Mouse (Mus musculus) lung, postnatal 0 days (tissue): ENCODE measurements around the gene Myl9. TPM values are rescaled to one million over a fixed set of nuclear protein-coding genes. Genes with fewer than 3 reads are reported as not detected.
"Not testable (repeated sequence)": the region's sequence is repeated elsewhere in the genome, so short reads cannot be mapped to it uniquely, and the experiment has no call there.

Experiments
- ATAC-seq: fragments of 200-750 bp; cut with Nextera tagmentation; 2 replicates; pipeline ENCODE4 v1.8.0; 2017; ENCODE audit warnings: moderate library complexity
- DNase-seq: peaks from one replicate; pipeline ENCODE4 v3.0.0-alpha.2; 2016; ENCODE audit warnings: low spot score
- H3K27ac ChIP-seq: fragments of 300-500 bp; sonication (generic); 2 replicates; pipeline ENCODE4 v1.5.1; 2014; ENCODE audit warnings: antibody characterized with exemption, mild to moderate bottlenecking, low read length, mixed read lengths
- H3K27me3 ChIP-seq: fragments of 300-500 bp; sonication (generic); replicated peaks from 2 replicates; pipeline ENCODE4 v1.6.1; 2014; ENCODE audit warnings: low read length, mixed read lengths; ENCODE audit not compliant: insufficient read depth
- H3K36me3 ChIP-seq: fragments of 300-500 bp; sonication (generic); 2 replicates; pipeline ENCODE4 v1.6.1; 2014; ENCODE audit warnings: low read length, mixed read lengths; ENCODE audit not compliant: insufficient read depth
- H3K4me1 ChIP-seq: fragments of 300-500 bp; sonication (generic); 2 replicates; pipeline ENCODE4 v1.6.1; 2014; ENCODE audit warnings: antibody characterized with exemption, low read depth, low read length, mixed read lengths; ENCODE audit not compliant: insufficient read depth
- H3K4me2 ChIP-seq: fragments of 300-500 bp; sonication (generic); replicated peaks from 2 replicates; pipeline ENCODE4 v1.6.1; 2014; ENCODE audit warnings: low read depth, mild to moderate bottlenecking, low read length, moderate library complexity, mixed read lengths
- H3K4me3 ChIP-seq: fragments of 300-500 bp; sonication (generic); 2 replicates; pipeline ENCODE4 v1.5.1; 2014; ENCODE audit warnings: low read depth, low read length
- H3K9ac ChIP-seq: fragments of 300-500 bp; sonication (generic); replicated peaks from 2 replicates; pipeline ENCODE4 v1.6.1; 2014; ENCODE audit warnings: low read depth, mild to moderate bottlenecking
- H3K9me3 ChIP-seq: fragments of 300-500 bp; sonication (generic); 2 replicates; pipeline ENCODE4 v1.6.1; 2016; ENCODE audit warnings: low read length, mixed read lengths
- CTCF ChIP-seq: IDR thresholded peaks from 2 replicates; pipeline ENCODE4 v1.5.1; 2016; ENCODE audit warnings: antibody characterized with exemption, mild to moderate bottlenecking
- EP300 ChIP-seq: IDR thresholded peaks from 2 replicates; pipeline ENCODE4 v1.6.1; 2016; ENCODE audit warnings: antibody characterized with exemption, mild to moderate bottlenecking, control low read depth
- WGBS: fragments of 180-500 bp; shearing (Covaris S2); extraction: QIAGEN DNeasy Blood & Tissue Kit; methylation state at CpG from one replicate; pipeline ENCODE4 v1.1.7; 2014; 5-methylcytosine and 5-hydroxymethylcytosine counted together
- polyA plus RNA-seq: library from polyadenylated mRNA; unstranded; fragments of >200 nt; fragmentation: Nextera tagmentation; extraction: Ambion mirVana; gene quantifications from 2 replicates; pipeline ENCODE4 v1.2.1, GENCODE M21; 2015

Gene Myl9
- polyA plus RNA-seq, 1 experiment from 2014 or later: 222 TPM

DNA sequence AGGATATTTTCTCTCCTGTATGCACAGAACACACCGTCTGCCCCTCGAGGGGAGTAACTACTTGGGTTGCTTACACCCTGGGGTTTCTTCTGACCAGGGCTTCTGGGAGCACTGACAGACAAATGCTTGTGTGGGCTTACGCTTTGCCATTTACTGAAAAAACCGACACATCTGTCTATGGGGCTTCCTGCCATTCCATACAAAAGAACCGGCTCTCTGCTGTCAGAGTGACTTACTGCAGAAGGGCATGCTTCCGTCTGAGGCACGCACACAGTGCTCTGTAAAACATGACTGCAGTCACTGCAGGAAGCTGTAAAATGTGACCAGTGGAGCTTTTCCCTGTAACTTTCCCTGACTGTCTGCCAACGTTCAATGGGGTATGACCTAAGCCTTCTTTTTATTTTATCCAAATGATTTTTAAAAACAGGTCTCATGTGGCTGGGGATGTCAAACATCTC is 39.2 kb downstream of the Myl9 start:
- Histone ChIP-seq H3K4me3 (no peak overlapping the region), H3K27ac (peak overlapping the region; percentile 40), H3K27me3 (no peaks in the 10 kb centered on the region), H3K9me3 (no peaks in the 10 kb centered on the region), H3K4me2 (no peak overlapping the region), H3K4me1 (peaks cover 9% of the 10 kb centered on the region; the same call in 1 of the 2 replicates), H3K9ac (no peak overlapping the region), H3K36me3 (no peaks in the 10 kb centered on the region)
- WGBS: 6% methylated on average over 8 of the region's 8 CpGs
- TF ChIP-seq EP300 (no peak; the same call in 1 of the 2 replicates), CTCF (no peak)
- peak; percentile 63 for ATAC-seq
- DNase-seq: peak; percentile 63

DNA sequence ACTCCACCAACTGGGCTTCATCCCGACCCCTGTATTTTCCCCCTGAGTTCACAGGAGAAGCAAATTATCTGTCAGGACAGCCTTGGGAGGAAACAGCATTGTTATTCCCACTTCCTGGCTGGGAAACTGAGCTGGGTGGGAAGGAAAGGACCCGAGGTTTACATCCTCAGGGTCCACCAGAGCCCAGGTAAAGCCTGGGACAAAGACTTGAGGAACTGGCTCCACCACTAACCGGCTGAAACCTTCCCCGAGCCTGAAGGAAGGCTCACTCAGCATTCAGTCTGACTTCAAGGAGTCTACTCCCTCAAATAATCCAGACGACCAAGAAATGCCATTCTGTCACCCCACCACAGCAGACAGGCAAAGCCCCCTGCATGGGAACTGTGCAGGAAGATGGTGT is 39.7 kb downstream of the Myl9 start:
- no peaks in the 10 kb centered on the region for H3K36me3 ChIP-seq
- no peak overlapping the region for H3K4me3 ChIP-seq
- peak overlapping the region; percentile 40 for H3K27ac ChIP-seq
- DNase-seq (no peak), ATAC-seq (peak; percentile 46; the same call in 1 of the 2 replicates)
- H3K27me3 ChIP-seq: no peaks in the 10 kb centered on the region
- peaks cover 9% of the 10 kb centered on the region; the same call in 1 of the 2 replicates for H3K4me1 ChIP-seq
- WGBS: 15% methylated on average over 5 of the region's 5 CpGs
- no peak overlapping the region for H3K9ac ChIP-seq
- no peaks in the 10 kb centered on the region for H3K9me3 ChIP-seq
- TF ChIP-seq CTCF: no peak
- TF ChIP-seq EP300: no peak
- no peak overlapping the region for H3K4me2 ChIP-seq

DNA sequence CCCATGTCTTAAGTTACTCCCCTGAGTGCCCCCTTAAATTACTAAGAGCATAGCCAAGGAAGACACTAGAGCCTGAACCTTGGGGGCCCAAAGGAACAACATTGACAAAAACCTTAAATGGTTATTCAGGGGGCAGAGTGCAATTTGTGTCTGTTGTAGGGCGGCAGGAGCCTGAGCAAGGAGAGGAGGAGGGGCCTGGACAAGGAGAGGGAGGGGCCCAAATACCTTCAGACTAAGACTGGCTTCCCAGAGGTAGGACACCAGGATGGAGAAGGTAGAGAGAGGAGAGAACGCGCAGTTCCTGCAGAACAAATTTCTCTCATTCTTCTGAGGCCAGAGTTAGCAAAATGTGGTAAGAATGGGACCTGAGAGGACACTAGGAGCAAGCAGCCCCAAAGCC is 40.2 kb downstream of the Myl9 start:
- no peaks in the 10 kb centered on the region for H3K27me3 ChIP-seq
- H3K4me2 ChIP-seq: no peak overlapping the region
- no peak for DNase-seq
- no peaks in the 10 kb centered on the region for H3K36me3 ChIP-seq
- H3K9me3 ChIP-seq: no peaks in the 10 kb centered on the region
- 56% methylated on average over 3 of the region's 3 CpGs for WGBS
- peaks cover 9% of the 10 kb centered on the region; the same call in 1 of the 2 replicates for H3K4me1 ChIP-seq
- ATAC-seq: no peak
- TF ChIP-seq CTCF (no peak), EP300 (no peak)
- no peak overlapping the region for H3K4me3 ChIP-seq
- no peak overlapping the region for H3K9ac ChIP-seq
- 0 out of 2 replicates have a peak overlapping the region, but pooled peaks have one; percentile 40 for H3K27ac ChIP-seq

DNA sequence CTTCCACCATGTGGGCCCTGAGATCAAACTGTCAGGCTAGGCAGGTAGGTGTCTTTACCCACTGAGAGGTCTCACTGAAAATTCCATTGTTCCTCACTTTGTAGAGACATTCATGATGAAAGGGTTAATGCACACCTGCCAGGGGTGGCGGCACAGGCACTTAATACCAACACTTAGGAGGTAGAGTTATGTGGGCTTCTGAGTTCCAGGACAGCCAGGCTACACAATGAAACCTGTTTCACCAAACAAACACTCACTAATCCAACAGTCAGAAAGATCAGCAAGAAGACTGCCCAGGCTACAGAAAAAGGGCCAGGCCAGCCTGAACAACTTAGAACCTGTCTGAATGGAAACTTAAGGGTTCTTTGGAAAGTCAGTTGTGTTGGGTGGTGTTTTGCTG is 40.9 kb downstream of the Myl9 start:
- no peak overlapping the region for H3K4me3 ChIP-seq
- H3K27me3 ChIP-seq: no peaks in the 10 kb centered on the region
- no peak overlapping the region for H3K9ac ChIP-seq
- H3K4me2 ChIP-seq: no peak overlapping the region
- DNase-seq (peak; percentile 43), ATAC-seq (peak; percentile 58)
- WGBS: 38% methylated on average over 1 of the region's 1 CpGs
- H3K4me1 ChIP-seq: peaks cover 9% of the 10 kb centered on the region; the same call in 1 of the 2 replicates
- TF ChIP-seq CTCF: no peak
- no peak for TF ChIP-seq EP300
- H3K9me3 ChIP-seq: no peaks in the 10 kb centered on the region
- no peaks in the 10 kb centered on the region for H3K36me3 ChIP-seq
- no peak overlapping the region for H3K27ac ChIP-seq

DNA sequence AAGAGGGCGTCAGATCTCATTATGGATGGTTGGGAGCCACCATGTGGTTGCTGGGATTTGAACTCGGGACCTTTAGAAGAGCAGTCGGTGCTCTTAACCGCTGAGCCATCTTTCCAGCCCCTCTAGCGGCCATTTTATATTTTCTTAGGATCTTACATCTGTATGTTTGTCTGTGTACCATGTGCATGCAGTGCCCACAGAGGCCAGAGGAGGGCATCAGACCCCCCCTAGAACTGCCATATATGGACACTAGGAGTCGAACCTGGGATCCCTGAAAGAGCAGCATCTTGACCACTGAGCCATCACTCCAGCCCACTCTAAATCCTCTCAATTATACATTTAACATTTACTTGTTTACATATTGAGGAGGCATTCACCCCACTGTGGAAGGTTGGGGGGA is 49.9 kb downstream of the Myl9 start:
- not testable (repeated sequence) for H3K4me1 ChIP-seq

More for the DNA sequence above, 49.9 kb downstream of the Myl9 start:
- H3K9me3 ChIP-seq, H3K4me3 ChIP-seq, ATAC-seq, H3K27me3 ChIP-seq, DNase-seq, H3K4me2 ChIP-seq, H3K36me3 ChIP-seq, H3K9ac ChIP-seq, H3K27ac ChIP-seq: not testable (repeated sequence)
- peak; percentile 35 for TF ChIP-seq CTCF
- WGBS: 87% methylated on average over 6 of the region's 6 CpGs

Other genes with a start within 250 kb of the Myl9 start
- gene Aar2, start 227.8 kb upstream of the Myl9 start, polyA plus RNA-seq: 21.8 and 23.7 TPM in 2 replicates
- 70.3 and 74.0 TPM in 2 replicates for gene Dlgap4, start 161.7 kb upstream of the Myl9 start, polyA plus RNA-seq
- 13.7 and 15.1 TPM in 2 replicates for gene Tgif2, start 64.6 kb downstream of the Myl9 start, polyA plus RNA-seq
- gene 4930518I15Rik, start 82.5 kb downstream of the Myl9 start, polyA plus RNA-seq: 4.1 and 5.5 TPM in 2 replicates
- 271 and 290 TPM in 2 replicates for gene Rab5if, start 87.7 kb downstream of the Myl9 start, polyA plus RNA-seq
- gene Sla2, start 111.8 kb downstream of the Myl9 start, polyA plus RNA-seq: 0.49 and 0.65 TPM in 2 replicates
- 22.8 and 25.4 TPM in 2 replicates for gene Ndrg3, start 216.6 kb downstream of the Myl9 start, polyA plus RNA-seq
- gene Dsn1, start 231.7 kb downstream of the Myl9 start, polyA plus RNA-seq: 7.2 and 9.5 TPM in 2 replicates